Mouse (Mus musculus) gastrocnemius, postnatal 36 days (tissue): ENCODE measurements at regions not wholly inside any gene's neighbourhood (a gene's known extent, or its start where the extent isn't known, plus 50 kb on each side); places are given as distances from the start of the nearest gene placed in this dataset.

ENCODE experiments used
- DNase-seq, 2 experiments: peaks; one replicate each; pipeline ENCODE4 v3.0.0; 2022
- intact Hi-C: fragments of 180-260 bp; cut with DNase I; formaldehyde crosslinking; loops from one replicate; pipeline ENCODE4 v1.15.1; 2025

DNA sequence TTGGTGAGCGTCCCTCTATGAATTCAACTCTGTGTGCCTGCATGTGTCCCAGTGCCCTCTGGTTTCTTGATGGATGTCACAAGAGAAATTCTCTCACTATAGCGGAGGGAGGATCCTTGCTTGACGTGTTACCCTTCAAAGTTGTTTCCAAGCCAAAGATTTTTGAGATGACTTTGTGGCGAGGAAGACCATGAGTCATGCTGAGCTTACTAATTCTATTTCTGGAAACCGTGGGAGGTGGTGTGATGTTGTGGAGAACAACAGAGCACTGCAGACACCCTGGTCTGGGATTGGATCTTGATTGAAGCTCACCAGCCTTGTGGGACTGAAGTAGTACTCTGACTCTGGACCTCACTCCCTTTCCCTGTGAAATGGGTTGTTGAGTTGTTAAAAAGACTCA, 190.0 kb upstream of the Trib2 start:
- intact Hi-C loops: no loop called here
- DNase-seq: no peak

DNA sequence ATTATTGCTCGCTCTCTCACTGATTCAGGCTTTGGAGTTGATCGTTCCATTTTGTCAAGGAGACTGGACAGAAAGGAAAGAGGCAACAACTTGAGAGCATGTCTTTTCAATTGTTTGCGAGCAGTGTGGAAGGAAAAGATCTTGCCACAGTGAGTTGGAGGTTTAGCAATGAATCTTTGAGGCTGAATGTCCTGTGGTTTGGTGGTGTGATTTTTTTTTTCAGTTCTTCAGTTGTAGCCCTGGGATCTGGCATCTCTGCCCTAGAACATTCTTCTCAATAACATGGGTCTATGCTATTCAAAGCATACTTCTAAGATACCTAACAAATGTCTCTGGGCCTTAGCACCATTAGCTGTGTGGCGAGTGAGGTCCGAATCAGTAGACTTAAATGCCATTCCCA, 189.6 kb upstream of the Trib2 start:
- intact Hi-C loops: no loop called here
- no peak for DNase-seq

DNA sequence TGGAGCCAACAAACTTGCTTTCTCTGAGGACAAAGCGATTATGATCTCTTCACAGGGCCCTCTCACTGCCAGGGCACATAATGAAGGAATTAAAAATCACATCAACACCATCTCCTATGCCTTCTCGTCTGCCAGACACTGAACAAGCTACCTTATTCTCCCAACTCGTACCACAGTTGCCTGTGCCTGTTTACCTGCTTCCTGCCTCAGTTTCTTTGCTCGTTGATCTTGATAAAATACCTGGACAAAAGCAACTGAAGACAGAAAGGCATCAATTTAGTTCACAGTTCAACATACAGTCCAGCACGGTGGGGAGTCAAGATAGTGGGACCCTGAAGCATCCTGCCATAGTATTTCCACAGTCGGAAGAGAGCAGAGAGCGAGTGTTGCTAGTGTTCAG, 185.1 kb upstream of the Trib2 start:
- intact Hi-C loops: no loop called here
- no peak for DNase-seq

DNA sequence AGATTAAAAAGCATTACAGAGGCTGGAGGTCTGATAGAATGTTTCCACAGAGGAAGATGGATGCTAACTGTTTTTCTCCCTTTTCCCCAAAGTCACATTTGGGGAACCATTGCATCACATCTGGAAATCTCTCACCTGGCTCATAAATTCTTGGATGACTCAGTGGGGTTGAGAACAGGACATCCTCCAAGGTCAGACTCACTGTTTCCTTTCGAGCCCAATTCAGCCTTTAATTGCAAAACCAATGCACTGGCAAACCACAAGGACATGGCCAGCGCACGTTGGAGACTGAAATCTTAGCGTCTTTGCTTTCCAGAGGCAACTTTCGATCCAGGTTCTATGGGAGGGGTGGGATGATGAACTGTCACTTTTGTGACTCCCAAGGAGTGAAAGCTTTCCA, 184.5 kb upstream of the Trib2 start:
- intact Hi-C loops: no loop called here
- DNase-seq: no peak

DNA sequence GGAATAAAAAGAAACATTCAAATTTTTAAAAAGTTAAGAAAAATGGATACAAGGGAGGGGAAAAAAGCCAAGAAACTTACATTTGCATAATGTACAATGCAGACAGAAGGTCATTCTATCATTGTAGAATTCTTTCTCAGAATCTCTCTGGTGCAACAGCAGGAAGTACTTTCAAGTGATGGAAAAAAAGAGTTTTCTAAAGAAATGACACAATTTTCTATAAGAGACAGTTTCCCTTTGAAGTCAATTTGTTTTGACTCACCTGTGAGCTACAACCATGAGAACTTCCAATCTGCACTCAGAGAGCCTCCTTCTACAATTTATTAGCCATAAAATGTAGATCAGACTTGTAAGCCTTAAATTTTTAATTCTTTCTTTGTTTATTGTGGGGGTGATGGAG, 181.6 kb upstream of the Trib2 start:
- no peak for DNase-seq
- intact Hi-C loops: no loop called here

DNA sequence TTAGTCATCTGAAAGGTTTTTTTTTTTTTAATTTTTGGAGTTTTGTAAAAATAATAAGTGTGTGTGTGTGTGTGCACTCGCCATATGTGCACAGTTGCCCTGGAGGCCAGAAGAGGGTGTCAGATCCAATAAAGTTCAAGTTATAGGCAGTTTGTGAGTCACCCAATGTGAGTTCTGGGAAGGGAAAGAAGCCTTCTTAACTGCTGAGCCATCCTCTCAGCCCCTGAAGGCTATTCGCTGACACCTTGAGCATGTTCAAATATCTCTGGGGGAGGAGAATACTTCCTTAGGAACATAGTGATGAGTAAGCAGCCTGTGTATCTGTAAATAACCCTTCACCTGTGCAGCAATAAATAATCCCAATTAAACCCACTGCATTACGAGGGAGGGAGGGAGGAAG, 177.1 kb upstream of the Trib2 start:
- DNase-seq: no peak
- intact Hi-C loops: no loop called here

DNA sequence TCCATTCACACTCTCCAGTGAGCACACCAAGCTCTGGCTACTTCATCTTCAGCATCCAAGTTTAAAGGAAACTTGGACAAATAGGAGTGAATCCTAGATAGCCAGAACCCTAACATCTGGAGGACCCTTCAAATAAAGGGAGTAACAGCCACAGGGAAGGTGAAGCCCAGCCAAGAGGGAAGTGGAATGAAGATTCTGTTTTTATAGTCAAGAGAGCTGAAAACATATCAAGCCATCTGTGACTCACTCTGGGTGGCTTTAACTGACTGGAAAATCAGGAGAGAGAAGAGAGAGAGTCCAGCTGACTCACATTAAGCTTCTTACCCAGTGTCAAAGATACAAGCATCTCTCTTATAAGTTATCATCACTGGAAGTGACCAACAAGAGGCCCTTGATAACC, 169.6 kb upstream of the Trib2 start:
- intact Hi-C loops: no loop called here
- no peak for DNase-seq

DNA sequence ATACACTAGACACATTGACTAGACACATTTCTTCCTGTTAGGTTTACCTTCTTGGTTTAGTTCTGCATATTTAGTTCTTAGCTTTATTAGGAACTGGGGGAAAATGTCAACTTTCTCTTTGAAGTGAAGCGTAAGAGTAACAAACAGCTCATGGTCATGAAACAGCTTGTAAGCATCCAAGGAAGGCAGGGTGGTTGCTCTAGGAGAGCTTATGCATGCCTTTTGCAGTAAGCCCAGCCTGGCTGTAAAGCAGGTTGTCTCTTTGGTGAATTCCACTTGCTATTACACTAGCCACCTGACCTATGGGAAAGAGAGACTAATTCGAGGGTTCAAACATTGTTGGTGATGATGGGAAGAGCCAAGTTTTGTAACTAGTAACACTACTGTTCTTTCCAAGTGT, 168.9 kb upstream of the Trib2 start:
- intact Hi-C loops: no loop called here
- DNase-seq: no peak

DNA sequence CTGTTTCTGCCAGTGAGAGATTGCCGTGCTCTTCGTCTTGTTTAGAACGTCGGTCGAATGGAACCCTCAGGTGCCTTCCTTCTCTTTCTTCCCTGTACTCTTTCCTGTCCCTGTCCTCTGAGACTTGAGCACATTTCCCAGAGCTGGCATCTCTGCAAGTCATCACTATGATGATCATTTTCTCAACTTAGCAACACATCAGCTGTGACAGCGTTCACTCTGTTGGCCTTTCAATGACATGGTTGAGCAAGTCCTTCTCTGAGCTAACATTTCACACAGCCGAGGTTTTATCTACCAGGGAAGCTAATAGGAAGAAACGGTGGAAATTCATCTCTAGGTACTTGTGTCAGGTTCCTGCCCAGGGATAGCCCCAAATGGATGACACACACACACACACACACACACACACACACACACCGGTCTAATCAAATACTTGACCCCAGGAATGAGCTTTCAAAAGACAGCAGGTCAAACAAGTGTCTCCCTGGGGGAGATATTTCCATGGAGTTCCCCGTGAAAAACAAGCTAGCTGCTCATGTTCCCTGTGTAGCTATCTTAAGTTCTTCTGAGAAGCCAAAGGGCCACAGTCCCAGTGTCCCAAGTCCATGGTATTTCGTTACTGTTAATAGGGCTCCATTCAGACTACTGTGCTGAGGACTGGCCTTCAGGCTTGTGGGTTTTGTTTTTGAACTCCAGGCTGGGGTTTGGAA, 167.0 kb upstream of the Trib2 start:
- DNase-seq: no peak
- intact Hi-C loops: loop anchor here (5.0 kb wide), 1 partner anchor 166 kb away; the partner anchor contains the start of gene Trib2

DNA sequence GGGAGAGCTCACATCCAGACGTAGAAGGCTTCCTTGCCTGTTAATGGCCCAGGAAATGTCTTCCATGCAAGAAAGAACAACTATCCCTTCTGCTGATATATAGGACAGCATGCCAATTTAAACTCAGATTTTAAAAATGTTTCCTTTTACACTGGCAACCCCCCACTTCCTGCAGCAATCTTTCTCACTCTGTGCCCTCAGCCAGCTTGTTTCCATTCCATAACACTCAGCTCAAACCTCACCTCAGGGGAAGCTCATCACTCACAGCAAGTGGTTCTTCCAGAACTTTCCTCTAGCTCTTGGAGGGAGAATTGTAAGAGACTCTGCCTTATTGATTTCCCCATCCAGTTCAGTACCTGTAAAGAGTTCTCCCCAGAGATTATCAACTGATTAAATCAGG, 165.0 kb upstream of the Trib2 start:
- intact Hi-C loops: loop anchor here (5.0 kb wide), 1 partner anchor 164 kb away; the partner anchor contains the start of gene Trib2
- DNase-seq: no peak

DNA sequence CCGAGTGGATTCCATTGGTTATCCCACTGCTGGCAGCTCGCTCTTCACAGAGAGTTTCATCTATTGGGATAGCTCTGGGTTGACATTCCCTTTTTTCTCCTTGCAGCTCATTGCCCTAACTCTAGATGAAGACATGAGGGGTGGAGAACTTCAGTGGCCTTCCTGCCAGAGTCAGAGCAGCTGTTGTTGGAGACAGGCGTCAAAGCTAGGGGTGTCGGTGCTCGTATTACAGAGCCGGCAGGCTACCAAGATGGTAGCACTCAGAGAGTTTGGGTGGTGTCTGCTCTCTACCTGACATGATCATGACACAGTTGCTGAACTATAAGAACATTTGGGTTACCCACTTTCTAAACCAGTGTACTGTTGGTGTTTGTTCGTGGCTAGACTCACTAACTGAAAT, 162.5 kb upstream of the Trib2 start:
- intact Hi-C loops: no loop called here
- DNase-seq: no peak

DNA sequence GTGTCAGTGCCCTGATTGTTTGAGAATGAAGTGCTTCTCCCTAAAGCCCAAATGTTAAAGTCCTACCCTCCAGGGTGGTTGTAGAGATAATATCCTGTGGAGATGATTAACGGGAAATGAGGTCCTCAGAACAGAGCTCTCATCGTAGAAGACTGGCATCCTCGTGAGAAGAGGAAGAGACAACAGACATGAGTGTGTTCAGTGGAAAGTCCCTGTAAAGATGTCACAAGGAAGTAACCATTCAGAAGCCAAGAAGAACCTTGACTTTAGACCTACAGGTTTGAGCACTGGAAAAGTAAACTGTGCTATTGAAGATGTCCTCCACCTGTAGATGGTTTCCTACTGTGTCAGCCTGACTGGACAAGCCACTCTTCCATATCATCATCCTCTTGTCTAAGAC, 155.1 kb upstream of the Trib2 start:
- DNase-seq: no peak
- intact Hi-C loops: loop anchor here (5.0 kb wide), 1 partner anchor 119 kb away; no protein-coding TSS in a partner anchor

DNA sequence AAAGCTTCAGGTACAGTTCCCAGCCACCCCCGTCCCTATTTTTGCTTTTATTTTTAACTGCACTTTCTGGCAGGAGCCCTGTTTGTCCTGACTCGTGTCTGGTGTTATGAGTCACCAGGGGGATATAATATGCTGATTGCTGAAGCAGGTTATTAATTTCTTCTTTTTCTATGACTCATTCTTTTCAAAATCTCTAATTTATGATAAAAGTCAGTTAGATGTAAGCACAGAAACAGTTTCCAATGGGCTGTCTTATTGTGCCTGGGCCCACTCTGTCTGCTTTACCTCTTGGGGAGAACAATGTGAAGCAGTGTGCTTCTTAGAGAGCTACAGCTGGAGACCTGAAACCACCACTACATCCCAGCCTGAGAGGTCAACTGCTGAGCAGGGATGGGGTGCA, 153.5 kb upstream of the Trib2 start:
- DNase-seq: no peak
- intact Hi-C loops: loop anchor here (5.0 kb wide), 1 partner anchor 118 kb away; no protein-coding TSS in a partner anchor

DNA sequence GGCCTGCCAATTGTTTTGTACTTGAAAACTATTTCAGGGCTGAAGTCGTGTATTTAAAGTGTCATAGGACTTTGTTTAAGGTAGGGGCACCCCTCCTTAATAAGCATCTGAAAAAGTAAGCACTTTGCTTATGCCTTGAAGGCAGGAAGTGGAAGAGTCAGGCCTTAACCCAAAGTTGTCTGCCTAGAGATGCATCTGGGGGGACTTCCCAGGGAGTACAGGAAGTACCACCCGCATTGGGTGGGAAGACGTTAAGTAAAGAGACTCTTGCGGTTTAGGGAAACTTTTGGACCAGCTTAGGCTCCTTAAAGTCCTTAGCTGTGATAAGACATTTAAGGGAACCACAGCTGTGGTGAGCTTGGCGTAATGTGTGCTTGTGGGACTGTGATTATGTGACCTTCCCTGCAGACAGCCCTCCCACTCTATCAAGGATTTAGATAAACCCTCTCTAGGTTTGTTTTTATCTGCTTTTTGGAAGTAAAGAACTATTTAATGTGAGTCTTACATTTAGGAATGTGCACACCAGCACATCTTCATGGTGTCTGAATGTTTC, 150.9 kb upstream of the Trib2 start:
- no peak for DNase-seq
- intact Hi-C loops: no loop called here

DNA sequence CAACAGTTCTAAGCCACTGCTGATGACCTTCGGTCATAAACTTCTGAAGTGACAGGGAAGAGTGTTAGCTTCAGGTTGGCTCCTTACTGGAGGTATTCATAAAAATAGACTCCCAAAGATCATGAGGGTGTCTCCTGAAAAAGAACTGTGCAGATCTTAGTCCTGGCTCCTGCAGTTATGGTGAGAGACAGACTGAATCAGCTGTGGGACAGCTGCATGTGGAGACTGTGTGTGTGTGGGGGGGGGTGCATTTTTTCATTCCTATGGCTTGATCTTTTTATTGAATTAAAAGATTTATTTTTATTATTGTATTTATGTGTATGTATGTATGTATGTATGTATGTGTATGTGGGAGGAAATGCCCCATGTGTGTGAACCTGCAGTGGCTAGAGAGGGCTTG, 149.9 kb upstream of the Trib2 start:
- intact Hi-C loops: no loop called here
- no peak for DNase-seq

DNA sequence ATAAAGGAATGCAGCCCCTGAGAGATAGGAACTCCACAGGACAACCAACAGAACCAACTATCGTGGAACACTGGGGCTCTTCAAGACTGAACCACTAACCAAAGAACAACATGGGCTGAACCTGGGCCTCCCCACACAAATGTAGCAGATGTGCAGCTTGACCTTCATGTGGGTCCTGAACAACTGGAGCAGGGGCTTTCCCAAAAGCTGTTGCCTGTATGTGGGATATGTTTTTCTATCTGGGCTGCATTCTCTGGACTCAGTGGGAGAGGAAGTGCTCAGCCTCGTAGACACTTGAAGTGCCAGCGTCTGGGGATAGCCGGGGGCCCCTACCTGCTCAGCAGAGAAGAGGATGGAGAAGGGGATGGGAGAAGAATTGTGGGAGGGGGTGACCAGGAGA, 149.2 kb upstream of the Trib2 start:
- intact Hi-C loops: no loop called here
- no peak for DNase-seq

DNA sequence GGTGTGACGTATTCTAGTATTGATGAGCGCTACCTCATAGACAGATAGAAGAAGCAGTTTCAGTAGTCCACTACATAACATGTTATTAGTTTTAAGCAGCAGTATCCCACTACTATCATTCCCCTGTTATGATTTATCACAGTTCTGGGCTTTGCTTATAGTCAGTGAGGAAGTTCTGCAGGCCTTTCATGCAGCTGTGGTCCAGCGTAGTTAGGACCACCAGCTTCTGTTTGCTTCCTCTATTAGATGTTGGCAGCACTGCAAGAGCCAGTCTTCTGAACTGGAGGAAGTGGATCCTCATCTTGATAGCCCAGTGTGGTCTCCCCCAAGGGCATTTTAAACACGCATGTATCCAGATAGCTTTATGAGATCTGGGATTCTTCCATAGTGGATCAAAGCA, 147.4 kb upstream of the Trib2 start:
- no peak for DNase-seq
- intact Hi-C loops: no loop called here

DNA sequence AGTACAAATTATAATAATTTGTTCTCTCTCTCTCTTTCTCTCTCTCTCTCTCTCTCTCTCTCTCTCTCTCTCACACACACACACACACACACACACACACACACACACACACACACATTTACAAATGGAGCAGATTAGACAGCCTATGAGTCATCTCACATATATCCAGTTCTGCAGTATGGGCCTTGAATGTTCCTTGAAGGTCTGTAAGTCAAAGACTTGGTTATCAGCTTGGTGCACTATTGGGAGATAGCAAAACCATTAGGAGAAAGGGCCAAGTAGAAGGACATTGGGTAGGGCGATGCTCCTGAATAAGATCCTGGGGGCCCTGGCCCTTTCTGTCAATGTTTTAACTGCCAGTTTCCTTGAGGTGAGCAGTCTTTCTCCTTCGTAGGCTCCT, 145.1 kb upstream of the Trib2 start:
- no peak for DNase-seq
- intact Hi-C loops: no loop called here

DNA sequence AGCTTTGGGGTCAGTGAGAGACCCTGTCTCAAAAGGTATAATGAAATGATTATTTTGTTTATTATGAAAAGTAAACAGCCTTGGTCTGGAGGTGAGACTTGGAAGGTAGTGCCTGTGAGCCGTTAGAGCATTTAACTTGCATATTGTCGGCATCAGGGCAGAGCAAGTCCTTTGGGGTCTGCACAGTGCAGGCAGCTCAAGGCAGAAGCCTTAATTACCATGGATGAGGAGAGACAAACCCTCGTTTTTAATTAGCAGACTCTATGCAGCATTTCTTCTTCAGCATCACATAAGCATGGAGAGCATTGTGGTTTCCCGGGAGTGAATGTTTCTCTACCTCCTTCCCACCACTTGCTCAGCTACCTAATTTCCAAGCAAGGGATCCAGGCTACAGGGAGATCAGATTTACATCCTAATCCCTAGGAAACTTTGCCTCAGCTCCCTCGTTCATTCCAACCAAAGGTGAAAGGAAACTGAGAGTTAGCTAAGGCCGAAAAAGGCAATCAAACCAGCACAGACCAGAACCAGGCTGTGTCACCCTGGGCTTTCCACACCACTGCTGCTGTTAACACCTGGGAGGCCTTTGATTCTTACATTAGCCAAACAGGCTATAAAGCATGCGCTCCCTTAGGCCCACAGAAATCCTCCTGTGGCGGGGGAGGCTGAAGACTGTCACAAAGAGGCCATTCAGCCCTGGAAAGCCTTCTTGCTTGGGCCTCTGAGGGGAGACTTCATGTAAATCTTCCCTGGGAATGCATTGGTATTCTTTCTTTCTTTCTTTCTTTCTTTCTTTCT, 120.9 kb upstream of the Trib2 start:
- intact Hi-C loops: no loop called here
- no peak for DNase-seq

DNA sequence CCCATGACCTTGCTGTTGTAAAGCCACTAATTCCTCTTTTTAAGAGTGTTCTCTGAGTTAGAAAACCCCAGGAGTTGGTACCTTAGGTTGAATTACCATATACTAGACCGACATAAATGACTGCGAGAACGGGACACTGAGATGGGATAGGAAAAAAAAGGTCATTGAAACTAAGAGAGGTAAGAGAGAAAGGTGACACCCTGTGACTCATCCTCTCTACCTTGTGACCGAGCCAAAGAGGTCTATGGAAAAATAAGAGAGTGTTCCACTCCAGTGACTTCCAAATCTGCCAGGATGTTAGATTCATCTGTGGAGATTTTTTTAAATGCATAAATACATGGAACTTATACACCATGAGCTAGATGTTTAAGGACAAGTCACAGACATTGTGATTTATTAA, 115.3 kb upstream of the Trib2 start:
- intact Hi-C loops: no loop called here
- no peak for DNase-seq

DNA sequence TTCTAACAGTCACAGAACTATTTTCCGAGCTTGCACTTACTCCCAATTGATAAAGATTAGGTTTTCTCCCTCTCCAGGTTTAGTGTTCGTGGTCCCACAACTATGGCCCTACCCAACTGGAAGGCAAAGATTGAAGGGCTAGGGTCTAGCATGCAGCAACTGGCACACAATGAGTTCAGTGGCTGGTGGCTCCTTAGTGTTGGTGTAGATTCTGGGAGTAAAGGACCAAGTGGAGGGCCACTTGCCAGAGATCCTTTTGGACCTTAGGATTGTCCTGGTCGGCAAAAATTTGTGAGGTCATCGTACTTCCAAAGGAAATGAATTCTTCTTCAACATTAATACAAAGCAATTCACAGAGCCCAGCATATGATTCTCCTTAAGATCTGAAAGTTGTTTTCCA, 114.8 kb upstream of the Trib2 start:
- intact Hi-C loops: no loop called here
- no peak for DNase-seq

DNA sequence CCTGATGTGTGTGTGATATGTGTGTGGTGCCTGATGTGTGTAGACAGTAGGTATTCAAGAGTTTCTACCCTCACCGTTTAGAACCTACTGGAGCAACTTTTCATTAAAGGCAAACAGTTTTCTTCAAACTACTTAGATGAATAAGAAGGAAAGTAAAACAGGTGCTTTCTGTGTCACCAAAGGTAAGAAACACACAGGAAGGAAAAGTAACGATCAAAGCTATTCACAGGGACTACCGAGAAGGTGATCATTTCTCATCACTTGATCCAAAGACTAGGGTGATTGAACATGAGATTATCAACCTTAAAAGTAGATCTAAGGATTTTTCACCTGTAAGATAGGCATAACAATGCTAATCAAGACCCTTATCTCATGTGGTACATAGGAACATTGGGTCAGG, 113.4 kb upstream of the Trib2 start:
- DNase-seq: no peak
- intact Hi-C loops: no loop called here
